Mouse (Mus musculus): Measurements from ENCODE around the gene Pold4. TPM values are rescaled to one million over a fixed set of nuclear protein-coding genes. Genes with fewer than 3 reads are reported as not detected.

Gene Pold4
- total RNA-seq (2018; cell fraction: chromatin; rRNA removed): 10 to 100 TPM in 6 of 26 experiments, 1 to 10 TPM in 20; 2.3 to 16.2 (median 6.8) TPM
- 10 to 100 TPM; 32.6 to 53.1 (median 46.7) TPM for total RNA-seq (2018; cell fraction: cytosol; rRNA removed)
- 10 to 100 TPM in 19 of 26 experiments, 1 to 10 TPM in 7; 4.9 to 32.7 (median 13.5) TPM for total RNA-seq (2018; cell fraction: nucleus; rRNA removed)
- 33.8 to 76.3 TPM (median 47.8 TPM) in 3 replicates for polyA plus RNA-seq (2018)

GRCm38 (mm10) chr19:4231253-4232185 is at the start of gene Pold4:
TSS of gene Pold4 (plus strand) at chr19:4231899.
- no peaks in the 10 kb centered on the region for H3K79me2 ChIP-seq (ENCODE audit: inconsistent target)
- peak within 1 kb of the TSS; percentile 40 for H3K4me3 ChIP-seq (ENCODE audit: inconsistent target)
- H3K27ac ChIP-seq: peak within 1 kb of the TSS; percentile 97
- 12% methylated on average over 26 of the region's 26 CpGs for WGBS (ENCODE audit: missing documents)
- no peaks in the 10 kb centered on the region for H3K36me3 ChIP-seq (ENCODE audit: inconsistent target)

GRCm38 (mm10) chr19:4183689-4184088 is 48.0 kb upstream of the Pold4 start:
- Histone ChIP-seq H3K4me3 (ENCODE audit: inconsistent target) (no peak overlapping the region), H3K36me3 (ENCODE audit: inconsistent target) (no peaks in the 10 kb centered on the region), H3K27ac (no peak overlapping the region), H3K79me2 (ENCODE audit: inconsistent target) (no peaks in the 10 kb centered on the region)
- WGBS (ENCODE audit: missing documents): 97% methylated on average over 2 of the region's 2 CpGs

GRCm38 (mm10) chr19:4184976-4185975 is 46.4 kb upstream of the Pold4 start:
- Histone ChIP-seq H3K4me3 (ENCODE audit: inconsistent target) (no peak overlapping the region), H3K79me2 (ENCODE audit: inconsistent target) (no peaks in the 10 kb centered on the region), H3K27ac (no peak overlapping the region), H3K36me3 (ENCODE audit: inconsistent target) (no peaks in the 10 kb centered on the region)
- WGBS (ENCODE audit: missing documents): 42% methylated on average over 15 of the region's 15 CpGs

GRCm38 (mm10) chr19:4187303-4187702 is 44.4 kb upstream of the Pold4 start:
- H3K27ac ChIP-seq: no peak overlapping the region
- WGBS (ENCODE audit: missing documents): 68% methylated on average over 3 of the region's 3 CpGs
- H3K79me2 ChIP-seq (ENCODE audit: inconsistent target): peaks cover 1% of the 10 kb centered on the region
- no peaks in the 10 kb centered on the region for H3K36me3 ChIP-seq (ENCODE audit: inconsistent target)
- H3K4me3 ChIP-seq (ENCODE audit: inconsistent target): no peak overlapping the region

- Histone ChIP-seq H3K36me3 (ENCODE audit: inconsistent target) (peaks cover 10% of the 10 kb centered on the region), H3K79me2 (ENCODE audit: inconsistent target) (peaks cover 19% of the 10 kb centered on the region), H3K4me3 (ENCODE audit: inconsistent target) (no peak overlapping the region), H3K27ac (no peak overlapping the region)
- 59% methylated on average over 12 of the region's 12 CpGs for WGBS (ENCODE audit: missing documents)
Observed at GRCm38 (mm10) chr19:4189051-4189620, 42.6 kb upstream of the Pold4 start.

GRCm38 (mm10) chr19:4190831-4191334 is 40.8 kb upstream of the Pold4 start, which contains the start of gene Tbc1d10c:
TSS of gene Tbc1d10c (minus strand) at chr19:4191284.
- Histone ChIP-seq H3K79me2 (ENCODE audit: inconsistent target) (peaks cover 32% of the 10 kb centered on the region), H3K27ac (peak within 1 kb of the TSS; percentile 60), H3K4me3 (ENCODE audit: inconsistent target) (peak within 1 kb of the TSS; percentile 99; the same call in 1 of the 2 replicates), H3K36me3 (ENCODE audit: inconsistent target) (peaks cover 26% of the 10 kb centered on the region)
- WGBS (ENCODE audit: missing documents): 19% methylated on average over 4 of the region's 4 CpGs

GRCm38 (mm10) chr19:4191528-4192250 is 40.0 kb upstream of the Pold4 start, which contains the start of gene Ppp1ca:
TSS of gene Ppp1ca (plus strand) at chr19:4192065.
- peaks cover 33% of the 10 kb centered on the region for H3K36me3 ChIP-seq (ENCODE audit: inconsistent target)
- WGBS (ENCODE audit: missing documents): 2% methylated on average over 44 of the region's 47 CpGs
- H3K79me2 ChIP-seq (ENCODE audit: inconsistent target): peaks cover 36% of the 10 kb centered on the region
- H3K4me3 ChIP-seq (ENCODE audit: inconsistent target): peak within 1 kb of the TSS; percentile 99
- H3K27ac ChIP-seq: peak within 1 kb of the TSS; percentile 76

- H3K79me2 ChIP-seq (ENCODE audit: inconsistent target): peaks cover 39% of the 10 kb centered on the region
- WGBS (ENCODE audit: missing documents): under 1% methylated on average over 35 of the region's 52 CpGs
- H3K27ac ChIP-seq: peak overlapping the region; percentile 76
- H3K36me3 ChIP-seq (ENCODE audit: inconsistent target): peaks cover 38% of the 10 kb centered on the region
- peak overlapping the region; percentile 99 for H3K4me3 ChIP-seq (ENCODE audit: inconsistent target)
Observed at GRCm38 (mm10) chr19:4192251-4192985, 39.3 kb upstream of the Pold4 start.

GRCm38 (mm10) chr19:4193129-4193528 is 38.6 kb upstream of the Pold4 start:
- H3K27ac ChIP-seq: peak overlapping the region; percentile 76; the same call in 1 of the 2 replicates
- peaks cover 39% of the 10 kb centered on the region for H3K79me2 ChIP-seq (ENCODE audit: inconsistent target)
- H3K4me3 ChIP-seq (ENCODE audit: inconsistent target): peak overlapping the region; percentile 99
- H3K36me3 ChIP-seq (ENCODE audit: inconsistent target): peaks cover 45% of the 10 kb centered on the region
- WGBS (ENCODE audit: missing documents): 64% methylated on average over 6 of the region's 6 CpGs

- Histone ChIP-seq H3K36me3 (ENCODE audit: inconsistent target) (peaks cover 47% of the 10 kb centered on the region), H3K4me3 (ENCODE audit: inconsistent target) (no peak overlapping the region), H3K27ac (no peak overlapping the region), H3K79me2 (ENCODE audit: inconsistent target) (peaks cover 39% of the 10 kb centered on the region)
- WGBS (ENCODE audit: missing documents): 84% methylated on average over 8 of the region's 8 CpGs
Observed at GRCm38 (mm10) chr19:4194021-4194724, 37.5 kb upstream of the Pold4 start.

GRCm38 (mm10) chr19:4194776-4195650 is 36.7 kb upstream of the Pold4 start:
- 91% methylated on average over 12 of the region's 12 CpGs for WGBS (ENCODE audit: missing documents)
- Histone ChIP-seq H3K4me3 (ENCODE audit: inconsistent target) (no peak overlapping the region), H3K27ac (no peak overlapping the region), H3K79me2 (ENCODE audit: inconsistent target) (peaks cover 47% of the 10 kb centered on the region), H3K36me3 (ENCODE audit: inconsistent target) (peaks cover 47% of the 10 kb centered on the region)
